Mouse (Mus musculus) cerebellum, adult 2 months (tissue): ENCODE results near the gene Sapcd1.

Source experiments
- CTCF ChIP-seq: fragments of 200-500 bp; IDR thresholded peaks from 2 replicates; pipeline ENCODE4 v1.5.1; 2011; ENCODE audit warnings: low read depth, mild to moderate bottlenecking, control low read depth, low read length, moderate library complexity, borderline replicate concordance; ENCODE audit not compliant: insufficient read depth
- POLR2A ChIP-seq: fragments of 200-500 bp; IDR thresholded peaks from 2 replicates; pipeline ENCODE4 v1.6.1; 2011; ENCODE audit warnings: low read length, control low read depth, borderline replicate concordance; ENCODE audit not compliant: insufficient read depth

- TF ChIP-seq CTCF: no peak
- no peak for TF ChIP-seq POLR2A
Measured at GRCm38 (mm10) chr17:35004075-35004717, 23.6 kb downstream of the Sapcd1 start.
